Mouse (Mus musculus): ENCODE results near the gene Gm17606.

DNA sequence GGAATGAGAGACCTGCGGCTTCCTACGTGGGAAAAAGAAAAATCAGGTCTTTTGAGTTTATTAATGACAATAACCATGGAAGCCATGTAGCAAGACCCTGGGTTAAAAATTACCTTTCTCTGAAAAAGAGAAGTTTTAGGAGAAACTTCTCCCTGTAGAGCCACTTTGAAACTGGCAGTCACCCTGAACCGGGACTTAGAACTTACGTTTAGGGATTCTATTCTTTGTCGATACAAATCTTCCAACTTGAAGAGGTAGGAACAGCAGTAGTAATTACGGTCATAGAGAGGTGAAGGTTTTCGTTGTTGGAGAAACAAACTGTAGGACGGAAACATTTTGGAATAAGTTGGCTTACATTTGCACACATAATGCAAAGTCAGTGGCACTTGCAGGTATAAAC is 46.5 kb downstream of the Gm17606 start:
- TF ChIP-seq CTCF (IDR thresholded peaks at IDR 0.05): no peak
- TF ChIP-seq EP300 (IDR thresholded peaks at IDR 0.05): no peak

Data from lung, postnatal 0 days (tissue).